Mouse (Mus musculus): ENCODE data around the gene Guf1. TPM values are rescaled to one million over a fixed set of nuclear protein-coding genes. Genes with fewer than 3 reads are reported as not detected.

Guf1 gene
- 31.8 TPM for polyA plus RNA-seq (2015; fragmentation: Illumina TruSeq; extraction: RNeasy Lipid Tissue Mini Kit (QIAGEN cat#74804); ENCODE audit: low read depth, low replicate concordance)

GRCm38 (mm10) chr5:69556628-69557403 is at the start of gene Guf1:
Gene Guf1 (plus strand): TSS chr5:69556923.

GRCm38 (mm10) chr5:69542489-69542888 is 14.2 kb upstream of the Guf1 start, which contains the start of gene Yipf7:
Gene Yipf7 (minus strand): TSS chr5:69542648.

GRCm38 (mm10) chr5:69591640-69592461 is 35.1 kb downstream of the Guf1 start, which contains the start of gene Gnpda2:
Gene Gnpda2 (minus strand): TSS chr5:69592340.

Other genes with a start within 250 kb of the Guf1 start
- 8.4 TPM for gene Kctd8, start 215.2 kb upstream of the Guf1 start, polyA plus RNA-seq (2015; fragmentation: Illumina TruSeq; extraction: RNeasy Lipid Tissue Mini Kit (QIAGEN cat#74804); ENCODE audit: low read depth, low replicate concordance)
- not detected for gene Yipf7, start 14.3 kb upstream of the Guf1 start, polyA plus RNA-seq (2015; fragmentation: Illumina TruSeq; extraction: RNeasy Lipid Tissue Mini Kit (QIAGEN cat#74804); ENCODE audit: low read depth, low replicate concordance)
- gene Gnpda2, start 35.4 kb downstream of the Guf1 start, polyA plus RNA-seq (2015; fragmentation: Illumina TruSeq; extraction: RNeasy Lipid Tissue Mini Kit (QIAGEN cat#74804); ENCODE audit: low read depth, low replicate concordance) = 40.1 TPM